Mouse (Mus musculus) embryo, embryonic 10 days (tissue): Measurements from ENCODE around the gene Upk3bl.

Source experiments
- DNase-seq: peaks from one replicate; pipeline ENCODE4 v3.0.0-alpha.2; 2015; ENCODE audit warnings: low spot score

Gene Upk3bl

DNA sequence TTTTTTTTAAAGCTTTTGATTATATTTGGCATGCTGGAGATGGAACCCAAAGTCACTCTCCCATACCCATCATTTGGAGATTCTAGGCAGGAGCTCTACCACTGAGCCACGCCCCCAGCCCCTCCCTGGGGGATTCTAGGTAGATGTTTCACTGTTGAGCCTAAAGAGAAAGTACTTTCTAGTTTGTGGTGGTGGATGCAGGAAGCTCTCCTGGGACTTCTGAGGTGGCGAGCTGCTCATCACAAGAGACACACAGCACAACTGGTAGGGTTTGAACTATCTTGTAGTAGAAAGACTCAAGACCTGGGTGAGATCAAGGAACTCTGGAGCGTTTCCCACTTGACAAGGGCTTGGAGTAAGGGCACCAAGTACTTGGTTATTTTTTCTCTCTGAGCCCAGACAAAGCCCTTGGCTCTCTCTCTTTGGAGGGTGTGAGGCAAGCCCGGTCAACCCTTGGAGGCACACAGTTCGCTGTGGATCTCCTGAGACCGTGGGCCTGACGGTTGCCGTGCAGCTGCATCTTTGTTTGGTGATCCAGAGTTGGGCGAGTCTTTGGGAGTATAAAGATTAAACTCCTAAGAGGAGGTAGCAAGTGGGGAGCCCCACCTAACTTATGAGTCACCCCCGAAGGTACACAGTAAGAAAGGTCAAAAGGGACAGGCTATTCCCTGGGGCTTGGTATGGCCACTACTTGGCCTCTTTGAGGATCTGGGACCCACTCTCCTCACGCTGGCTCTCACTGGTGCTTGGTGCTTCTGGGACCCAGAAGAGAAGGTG is at the start of gene Upk3bl:
TSS of gene Upk3bl (plus strand) at position 192 of the 777 bp plus-strand sequence.
- DNase-seq, result no peak

DNA sequence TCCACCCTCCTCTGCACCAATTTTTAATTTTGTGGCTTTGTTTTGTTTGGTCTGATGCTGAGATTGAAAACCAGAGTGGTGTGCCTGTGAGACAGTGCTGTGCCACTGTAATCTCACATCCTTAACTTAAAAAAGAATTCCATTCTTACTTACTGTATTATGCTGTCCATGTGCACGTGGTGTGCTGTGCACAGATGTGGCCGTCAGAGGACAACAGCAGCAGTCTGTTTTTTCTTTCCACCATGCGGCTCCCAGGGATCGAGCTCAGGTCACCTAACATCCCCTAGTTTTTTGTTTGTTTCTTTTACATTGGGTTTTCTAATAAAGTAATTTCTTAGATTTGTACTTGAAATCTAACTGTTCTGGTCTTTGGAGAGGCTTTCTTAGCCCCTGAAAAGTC is 49.8 kb upstream of the Upk3bl start:
- DNase-seq, result no peak

DNA sequence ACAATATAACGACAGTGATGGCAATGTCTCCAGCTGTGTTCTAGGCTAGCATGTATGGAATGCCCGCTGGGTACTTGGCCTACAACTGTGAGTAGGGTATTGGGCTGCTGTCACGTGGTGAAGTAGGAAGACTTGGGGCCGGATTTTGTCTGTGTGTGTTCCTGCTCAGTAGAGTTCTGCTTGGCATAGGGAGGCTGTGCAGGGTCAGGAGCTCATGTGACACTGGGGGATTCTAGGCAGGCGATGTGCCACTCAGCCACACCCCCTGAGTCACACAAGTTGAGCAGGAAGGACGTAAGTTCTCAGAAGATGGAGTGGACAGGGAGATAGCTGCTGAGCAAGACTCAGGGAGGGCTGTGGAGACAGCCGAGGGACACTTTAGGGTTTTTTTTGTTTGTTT is 46.5 kb upstream of the Upk3bl start:
- no peak for DNase-seq

DNA sequence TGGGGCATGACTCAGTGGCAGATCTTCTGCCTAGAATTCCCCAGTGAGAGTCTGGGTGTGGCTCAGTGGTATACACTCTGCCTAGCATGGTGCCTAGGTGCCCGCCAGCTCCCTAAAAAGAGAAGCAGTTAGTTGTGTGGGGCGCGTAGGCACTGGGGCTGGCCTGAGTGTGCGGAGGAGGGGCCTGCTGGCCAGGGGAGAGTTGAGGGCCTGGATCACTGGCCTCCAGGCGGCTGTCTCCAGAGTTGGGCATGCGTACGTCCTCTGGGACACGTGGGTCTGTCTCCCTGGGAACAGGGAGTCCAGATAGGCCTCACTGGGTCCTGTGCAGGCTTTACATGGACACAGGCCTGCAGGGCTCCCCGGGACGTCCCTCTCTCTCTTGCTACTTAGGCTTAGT is 39.4 kb upstream of the Upk3bl start:
- no peak for DNase-seq

DNA sequence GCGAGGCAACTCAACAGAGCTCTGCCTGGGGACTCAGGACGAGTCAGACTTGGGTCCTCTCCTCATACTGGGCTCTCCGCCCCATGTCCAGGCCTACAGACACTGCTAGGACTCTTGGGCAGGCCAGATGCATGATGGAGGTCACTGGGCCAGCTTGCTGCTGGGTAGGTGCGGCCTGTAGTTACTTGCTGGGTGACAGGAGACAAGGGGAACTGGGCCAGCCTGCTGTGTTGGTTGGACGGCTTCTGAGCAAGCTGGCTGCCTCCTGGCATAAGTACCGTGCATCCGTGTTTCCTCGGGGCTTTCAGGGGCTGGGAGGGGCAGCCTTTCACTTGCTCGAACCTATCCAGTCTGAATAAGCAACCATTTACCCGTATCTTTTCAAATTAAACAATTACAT is 38.7 kb upstream of the Upk3bl start:
- no peak for DNase-seq

DNA sequence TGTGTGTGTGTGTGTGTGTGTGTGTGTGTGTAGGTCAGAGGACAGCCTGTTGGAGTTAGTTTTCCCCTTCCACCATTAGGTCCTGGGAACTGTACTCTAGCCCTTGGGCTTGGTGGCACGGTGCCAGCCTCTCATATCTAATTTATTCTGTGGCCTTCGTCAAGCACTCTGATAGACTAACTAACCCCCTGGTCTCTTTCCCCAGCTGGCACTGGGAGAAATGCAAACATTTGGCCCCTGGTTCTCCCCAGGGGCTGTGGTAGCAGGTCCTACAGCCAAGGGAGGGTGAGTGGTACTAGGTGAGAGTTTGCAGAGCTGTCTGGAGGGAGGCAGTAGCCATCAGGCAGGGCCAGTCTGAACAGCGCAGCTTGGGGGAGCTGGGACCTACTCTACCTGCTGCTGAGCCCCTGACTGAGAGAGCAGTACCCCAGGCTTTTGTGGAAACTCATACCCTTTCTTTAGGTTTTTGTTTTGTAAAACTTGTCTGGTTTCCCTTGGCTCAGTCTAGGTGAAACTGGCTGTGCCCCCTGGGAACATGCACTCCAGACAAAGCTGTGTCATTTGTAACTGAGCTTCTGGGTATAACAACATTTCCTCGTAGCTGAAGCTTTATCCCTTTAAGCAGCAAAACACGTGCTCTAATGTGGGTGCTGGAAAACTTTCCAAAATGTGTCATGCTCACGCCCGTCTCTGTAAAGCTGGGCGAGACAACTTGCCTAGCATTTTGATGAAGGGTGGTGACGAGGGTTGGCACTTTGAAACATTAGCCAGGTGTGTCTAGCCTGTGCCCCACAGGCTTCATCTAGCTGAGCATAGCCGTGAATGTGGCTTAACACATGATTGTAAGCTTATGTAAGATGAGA is 38.0 kb upstream of the Upk3bl start:
- DNase-seq, result no peak

DNA sequence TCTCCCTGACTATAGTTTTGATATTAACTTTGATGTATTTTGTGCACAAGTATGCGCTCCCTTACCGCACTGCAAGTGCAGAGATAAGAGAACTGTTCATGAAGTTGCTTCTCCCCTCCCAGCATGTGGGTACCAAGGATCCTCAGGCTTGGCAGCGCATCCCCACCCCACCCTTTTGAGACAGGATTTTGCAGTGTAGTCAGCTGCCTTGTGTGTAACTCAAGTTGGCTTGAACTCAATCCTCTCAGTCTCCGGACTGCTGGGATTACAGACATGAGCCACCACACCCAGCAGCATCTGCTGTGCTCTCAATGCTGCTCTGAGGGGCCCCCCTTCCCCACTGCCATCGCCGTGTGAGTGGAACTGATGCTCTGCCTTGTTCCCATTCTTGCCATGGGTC is 37.0 kb upstream of the Upk3bl start:
- no peak for DNase-seq

DNA sequence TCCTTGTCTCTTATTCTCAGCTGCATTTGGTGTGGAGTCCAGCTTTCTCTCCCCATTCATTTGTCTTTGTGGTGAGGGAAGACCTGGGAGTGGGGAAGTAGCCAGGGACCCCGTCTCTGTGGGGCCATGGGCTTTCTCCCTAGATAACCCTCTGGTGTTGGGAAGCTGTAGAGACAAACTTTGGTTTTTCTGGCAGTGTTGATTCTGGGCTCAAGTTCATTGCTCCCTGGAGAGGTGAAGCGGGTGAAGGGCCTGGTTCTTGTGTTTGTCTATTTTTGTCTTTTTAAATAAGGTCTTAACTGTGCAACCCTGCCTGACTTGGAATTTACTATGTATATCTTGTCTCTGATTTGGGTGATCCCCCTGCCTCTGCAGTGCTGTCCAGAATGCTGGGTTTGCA is 35.6 kb upstream of the Upk3bl start:
- DNase-seq, result no peak

DNA sequence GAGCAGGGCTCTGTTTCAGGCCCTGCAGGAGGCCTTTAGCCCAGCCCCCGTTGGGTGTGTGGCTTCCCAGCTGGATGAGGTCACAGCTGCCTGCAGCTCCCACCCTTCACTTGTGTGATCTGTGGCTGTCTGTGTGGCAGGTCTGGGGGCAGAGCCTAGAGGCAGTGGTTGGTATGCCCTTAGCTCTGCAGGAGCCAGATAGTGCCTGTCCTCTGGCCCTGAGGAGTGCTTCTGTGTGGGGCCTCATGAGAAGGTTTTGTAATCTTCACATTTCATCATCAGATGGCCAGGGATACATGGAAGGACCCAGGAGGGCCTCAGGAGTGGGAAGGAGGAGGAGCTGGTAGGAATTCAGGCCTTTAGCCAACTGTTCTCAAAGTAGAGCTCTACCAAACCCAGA is 34.4 kb upstream of the Upk3bl start:
- no peak for DNase-seq

DNA sequence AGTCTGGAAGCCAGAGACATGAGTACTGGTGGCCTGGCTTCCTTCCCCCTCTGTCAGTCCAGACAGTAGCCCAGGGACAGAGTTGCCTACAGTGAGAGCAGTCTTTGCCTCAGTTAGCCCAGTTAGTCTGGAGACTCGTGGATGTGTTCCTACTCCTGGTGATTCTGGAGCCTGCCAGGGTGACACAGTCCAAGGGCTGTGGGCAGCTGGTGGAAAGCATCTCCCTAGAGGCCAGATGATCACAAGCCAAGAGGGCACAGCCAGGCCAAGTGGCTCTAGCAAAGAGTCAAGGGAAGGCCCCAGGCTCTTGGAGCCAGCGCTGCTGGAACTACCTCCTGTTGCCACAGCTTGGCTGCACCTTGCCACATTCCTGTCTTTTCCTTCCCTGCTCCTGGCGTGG is 28.6 kb upstream of the Upk3bl start:
- DNase-seq, result no peak

DNA sequence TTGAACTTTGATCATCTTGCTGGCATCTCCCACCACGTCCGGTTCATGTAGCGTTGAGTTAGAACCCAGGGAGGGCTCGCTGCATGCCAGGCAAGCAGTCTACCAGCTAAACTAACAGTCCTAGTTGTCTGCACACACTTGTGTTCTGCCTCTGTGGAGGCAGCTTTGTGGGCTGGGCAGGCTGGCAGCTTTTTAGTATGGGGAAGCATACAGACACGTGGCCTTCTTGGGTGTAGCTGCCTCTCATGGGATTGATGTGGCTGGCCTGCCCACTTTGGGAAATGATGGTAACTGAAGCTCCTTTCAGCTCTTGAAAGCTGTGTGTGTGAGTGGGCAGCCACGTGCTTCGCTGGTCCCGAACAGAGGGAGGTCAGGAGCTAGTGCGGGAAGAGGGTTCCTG is 27.4 kb upstream of the Upk3bl start:
- no peak for DNase-seq

DNA sequence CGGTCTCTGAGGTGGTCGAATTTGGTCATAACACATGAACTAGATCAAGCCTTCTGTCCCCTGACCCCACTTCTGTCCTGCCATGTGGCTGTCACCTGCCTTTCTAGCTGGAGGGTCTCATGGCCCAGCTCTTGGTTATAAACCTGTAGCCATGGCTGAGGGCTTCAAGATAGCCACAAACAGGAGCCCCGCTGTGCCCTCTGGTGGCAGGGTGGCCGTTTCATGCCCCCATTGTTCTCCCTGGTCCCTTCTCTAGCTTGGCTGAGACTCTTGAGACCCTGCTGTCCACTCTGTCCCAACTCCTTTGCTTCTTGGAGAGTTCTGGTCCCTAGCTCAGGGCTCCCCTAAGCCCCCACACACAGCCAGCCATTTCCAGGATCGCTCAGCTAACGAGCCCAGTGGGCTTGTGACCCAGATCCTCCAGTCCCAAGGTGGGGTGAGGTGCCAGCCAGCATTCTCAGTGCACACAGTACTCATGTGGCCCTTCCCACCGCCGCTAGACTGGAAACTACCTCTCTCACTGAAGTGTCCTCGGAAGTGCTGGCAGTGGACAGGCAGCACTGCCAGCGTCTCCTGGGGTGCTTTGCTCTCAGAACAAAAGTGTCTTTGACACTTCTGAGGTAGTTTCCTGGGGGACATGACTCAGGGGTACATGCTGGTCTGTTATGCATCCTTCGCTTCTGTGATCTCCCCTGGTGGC is 26.5 kb upstream of the Upk3bl start:
- no peak for DNase-seq

DNA sequence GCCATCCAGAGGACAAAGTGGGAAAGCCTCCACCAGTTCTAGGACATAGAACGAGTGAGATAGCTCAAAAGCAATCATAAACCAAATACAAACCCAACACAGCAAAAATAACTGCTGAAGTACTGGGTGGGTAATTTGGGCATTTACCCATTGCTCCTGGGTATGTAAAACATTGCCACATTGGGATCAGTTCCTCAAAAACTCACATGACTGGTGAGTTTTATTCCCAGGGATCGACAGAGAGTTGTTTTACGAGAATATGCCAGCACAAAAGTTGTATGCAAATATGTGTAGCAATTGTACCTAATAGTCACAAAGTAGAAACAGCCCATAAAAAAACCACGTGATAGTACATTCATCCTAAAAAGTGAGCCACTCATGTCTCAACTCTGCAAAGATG is 19.4 kb upstream of the Upk3bl start:
- no peak for DNase-seq

DNA sequence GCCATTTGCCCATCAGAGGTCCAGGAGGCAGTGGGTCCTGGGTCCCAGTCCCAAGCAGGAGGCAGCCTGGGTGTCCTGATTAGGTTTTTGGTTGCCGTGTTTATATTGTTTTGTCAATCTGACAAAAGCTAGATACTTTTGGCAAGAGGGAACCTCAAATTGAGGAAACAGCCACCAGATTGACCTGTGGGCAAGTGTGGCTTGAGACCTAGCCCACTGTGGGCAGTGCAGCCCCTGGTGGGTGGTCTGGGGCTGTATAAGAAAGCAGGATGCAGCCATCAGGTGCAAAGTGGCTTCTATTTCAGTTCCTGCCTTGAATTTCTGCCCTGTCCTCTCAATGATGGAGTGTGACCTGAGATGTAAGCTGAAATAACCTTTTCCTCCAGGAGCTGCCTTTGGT is 19.0 kb upstream of the Upk3bl start:
- DNase-seq, result no peak

DNA sequence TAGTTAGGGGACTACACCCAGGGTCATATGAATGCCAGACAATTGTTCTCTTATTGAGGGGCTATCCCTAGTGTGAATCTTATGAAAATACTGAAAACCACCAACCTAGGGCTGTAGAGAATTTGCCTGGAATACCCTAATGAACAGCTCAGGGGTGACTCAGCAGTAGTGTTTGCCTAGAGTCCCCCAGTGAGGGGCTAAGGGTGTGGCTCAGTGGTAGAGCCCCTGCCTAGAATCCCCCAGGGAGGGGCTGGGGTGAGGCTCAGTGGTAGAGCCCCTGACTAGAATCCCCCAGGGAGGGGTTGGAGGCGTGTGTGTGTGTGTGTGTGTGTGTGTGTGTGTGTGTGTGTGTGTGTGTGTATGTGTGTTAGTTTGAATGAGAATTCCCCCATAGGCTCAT is 17.6 kb upstream of the Upk3bl start:
- DNase-seq, result no peak

DNA sequence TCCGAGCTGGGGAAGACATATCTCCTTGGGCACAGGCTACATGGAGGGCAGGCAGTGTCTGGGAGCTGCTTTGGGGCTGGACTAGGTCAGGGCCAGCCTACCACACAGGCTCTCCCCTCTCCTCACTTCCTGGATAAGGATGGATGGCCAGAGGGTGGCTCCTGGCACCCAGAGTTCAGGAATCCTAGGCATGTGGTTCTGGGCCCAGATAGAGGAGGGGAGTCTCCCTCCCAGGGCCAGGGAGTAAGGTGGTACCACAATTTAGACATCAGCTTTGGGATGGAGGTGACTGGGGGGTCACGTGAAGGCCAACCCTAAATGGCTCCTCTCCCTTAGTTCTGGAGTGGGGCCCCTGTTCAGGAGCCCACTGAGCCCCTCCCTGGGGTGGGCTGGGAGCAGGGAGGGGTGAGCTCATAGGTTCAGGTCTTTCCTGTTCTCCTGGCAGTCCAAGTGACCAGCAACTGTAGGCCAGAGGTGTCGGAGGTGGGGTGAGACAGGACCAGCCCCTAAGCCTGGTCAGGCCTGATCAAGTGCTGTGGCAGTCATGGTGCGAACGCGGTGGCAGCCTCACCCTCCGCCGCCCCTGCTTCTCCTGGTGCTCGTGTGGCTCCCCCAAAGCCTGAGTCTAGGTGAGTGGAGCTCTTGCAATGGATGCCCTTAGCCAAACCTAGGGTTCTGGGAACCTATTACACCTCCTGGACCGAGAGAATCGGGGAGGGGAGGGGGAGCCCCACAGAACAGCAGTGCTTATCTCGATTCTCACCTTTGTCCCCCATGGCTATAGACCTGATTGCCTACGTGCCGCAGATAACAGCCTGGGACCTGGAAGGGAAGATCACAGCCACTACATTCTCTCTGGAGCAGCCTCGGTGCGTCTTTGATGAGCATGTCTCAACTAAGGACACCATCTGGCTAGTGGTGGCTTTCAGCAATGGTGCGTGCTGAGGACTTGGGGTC is 15.8 kb upstream of the Upk3bl start, which contains the start of gene Upk3b:
TSS of gene Upk3b (plus strand) at position 239 of the 957 bp plus-strand sequence.
- DNase-seq, result no peak

DNA sequence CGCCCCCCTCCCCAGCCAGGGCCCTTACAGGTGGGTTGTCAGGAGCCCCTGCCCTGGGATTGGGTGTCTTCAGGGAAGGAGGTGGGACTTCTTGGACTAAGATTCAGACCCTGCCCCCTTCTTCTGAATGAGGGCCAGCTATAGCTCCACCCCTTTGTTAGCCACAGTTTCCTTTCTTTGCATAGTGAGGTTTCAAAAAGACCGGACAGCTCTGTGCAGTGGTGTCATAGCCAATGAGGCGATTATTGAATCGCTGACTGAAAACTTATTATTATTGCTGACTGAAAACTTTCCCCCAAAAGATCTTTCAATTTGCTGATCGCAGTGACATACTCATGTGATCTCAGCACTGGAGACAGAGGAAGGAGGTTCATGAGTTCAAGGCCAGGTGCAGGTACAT is 14.1 kb upstream of the Upk3bl start:
- DNase-seq, result peak; percentile 38

DNA sequence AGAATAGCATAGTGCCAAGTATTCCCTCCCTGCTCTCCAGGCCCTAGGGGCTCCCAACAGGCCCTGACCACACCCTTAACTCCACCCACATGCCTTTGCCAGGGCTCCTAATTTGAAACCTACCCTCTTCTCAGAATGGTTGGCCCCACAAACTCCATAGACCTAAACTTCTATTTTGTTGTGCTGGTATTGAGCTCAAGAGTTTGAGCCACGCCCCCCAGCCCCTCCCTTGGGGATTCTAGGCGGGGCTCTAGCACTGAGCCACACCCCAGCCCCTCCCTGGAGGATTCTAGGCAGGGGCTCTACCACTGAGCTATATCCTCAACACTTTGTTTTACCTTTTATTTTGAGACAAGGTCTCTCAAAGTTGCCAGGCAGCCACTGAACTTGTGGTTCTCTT is 13.0 kb upstream of the Upk3bl start:
- no peak for DNase-seq

DNA sequence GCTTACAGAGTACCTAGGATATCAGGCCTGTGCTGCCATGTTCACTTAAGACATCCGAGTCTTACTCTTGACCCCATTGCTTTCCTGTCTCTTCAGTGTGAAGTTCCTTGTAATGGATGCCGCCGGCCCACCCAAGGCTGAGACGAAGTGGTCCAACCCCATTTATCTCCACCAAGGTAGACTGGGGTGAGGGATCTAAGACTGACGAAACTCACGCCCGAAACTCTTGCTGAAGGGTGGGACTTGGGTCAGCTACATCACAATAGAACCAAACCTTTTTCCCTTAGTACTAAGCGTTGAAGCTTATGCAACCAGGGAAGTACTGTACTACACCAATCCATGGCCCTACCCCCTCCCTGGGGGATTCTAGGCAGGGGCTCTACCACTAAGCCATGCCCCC is 12.6 kb upstream of the Upk3bl start:
- DNase-seq, result no peak

DNA sequence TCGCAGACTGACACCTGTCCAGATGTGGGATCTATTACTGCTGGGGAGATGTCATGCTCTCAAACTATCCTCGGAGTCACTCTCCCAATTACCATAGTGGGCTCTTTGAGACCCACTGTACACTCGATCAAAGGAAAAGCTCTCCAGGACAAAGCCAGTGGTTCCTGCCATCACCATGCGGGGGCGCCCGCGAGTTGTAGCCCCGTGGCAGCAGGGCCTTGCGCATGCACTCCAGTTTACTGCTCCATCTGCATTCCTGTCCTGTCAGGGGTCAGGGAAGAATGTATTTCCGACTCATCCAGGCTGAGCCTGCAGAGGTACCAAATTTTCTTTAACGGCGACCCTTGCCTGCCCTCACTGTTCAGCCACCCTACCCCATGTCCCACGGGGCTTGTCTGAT is 9.4 kb upstream of the Upk3bl start:
- DNase-seq, result no peak

DNA sequence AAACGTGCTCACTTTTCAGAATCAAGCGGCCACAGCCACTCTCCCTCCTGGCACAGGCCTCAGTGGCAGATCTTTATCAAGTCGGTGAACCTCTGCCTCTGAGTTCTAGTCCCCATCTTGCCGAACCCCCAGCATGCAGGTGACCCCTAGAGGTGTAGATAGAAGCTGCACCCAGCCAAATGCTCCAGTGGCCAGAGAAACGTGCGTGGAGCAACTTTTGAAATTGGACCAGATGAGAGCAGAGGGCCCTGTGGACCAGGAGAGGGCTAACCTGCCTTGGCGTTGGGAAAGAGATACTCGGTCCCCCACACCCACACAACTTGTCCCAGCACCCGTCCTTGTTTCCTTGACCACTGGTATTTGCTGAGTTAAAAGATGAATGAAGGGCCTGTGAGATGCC is 8.9 kb upstream of the Upk3bl start:
- DNase-seq, result peak; percentile 37

DNA sequence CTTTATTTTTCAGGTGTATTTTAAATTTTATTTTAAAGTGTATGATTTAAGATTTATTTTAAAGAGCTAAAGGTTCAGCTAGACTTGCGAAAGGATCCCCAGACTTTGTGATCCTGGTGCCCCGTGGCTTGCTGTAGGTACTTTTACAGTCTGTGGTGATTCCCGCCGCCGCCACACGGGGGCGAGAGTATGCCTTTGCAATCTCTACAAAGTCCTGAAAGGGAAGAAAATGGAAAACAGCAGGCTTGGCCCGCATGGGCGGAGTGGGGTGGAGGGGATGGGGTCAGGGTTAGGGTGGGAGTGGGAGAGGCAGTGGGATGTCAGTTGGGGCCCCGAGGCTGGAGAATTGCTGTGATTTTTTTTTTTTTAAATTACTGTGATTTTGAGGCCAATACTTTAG is 8.3 kb upstream of the Upk3bl start:
- peak; percentile 92 for DNase-seq
